Mouse (Mus musculus): ENCODE measurements around the gene Ankdd1a.

Ankdd1a gene

DNA sequence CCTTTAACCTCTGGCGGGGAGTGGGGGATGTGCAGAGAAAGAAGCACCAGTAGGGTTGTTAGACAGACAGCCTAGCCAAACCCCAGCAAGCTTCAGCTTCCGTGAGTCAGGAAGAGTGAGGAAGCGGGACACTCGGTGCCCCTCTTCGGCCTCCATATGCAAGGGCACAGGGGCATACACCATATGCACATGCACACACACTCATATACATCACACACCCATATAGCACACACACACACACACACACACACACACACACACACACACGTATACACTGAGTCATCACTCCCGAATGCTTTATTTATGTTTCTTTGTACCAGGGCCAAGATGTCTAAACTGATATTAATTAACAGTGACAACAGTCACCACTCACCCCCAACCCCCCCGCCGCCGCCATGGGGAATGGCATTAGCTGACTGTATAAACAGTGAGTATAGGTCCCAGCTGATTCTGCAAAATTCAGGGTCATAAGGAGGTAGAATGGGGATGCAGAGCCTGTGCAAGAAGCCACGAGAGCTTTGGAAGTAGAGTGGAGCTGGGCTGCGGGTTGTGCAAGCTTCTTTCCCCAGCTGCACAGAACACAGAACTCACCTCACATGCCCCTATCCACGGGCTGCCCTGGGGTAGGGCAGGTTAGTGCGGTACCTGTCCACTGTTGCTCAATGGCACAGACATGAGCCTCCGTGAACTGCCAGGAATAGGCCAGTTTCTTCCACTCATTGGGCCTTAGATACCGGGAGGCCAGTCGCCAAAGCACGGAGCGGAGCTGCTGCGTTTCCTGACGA lies 17.1 kb downstream of the Ankdd1a start:
- DNase-seq (ENCODE audit: low spot score in 2 of 2), result no peak

DNA sequence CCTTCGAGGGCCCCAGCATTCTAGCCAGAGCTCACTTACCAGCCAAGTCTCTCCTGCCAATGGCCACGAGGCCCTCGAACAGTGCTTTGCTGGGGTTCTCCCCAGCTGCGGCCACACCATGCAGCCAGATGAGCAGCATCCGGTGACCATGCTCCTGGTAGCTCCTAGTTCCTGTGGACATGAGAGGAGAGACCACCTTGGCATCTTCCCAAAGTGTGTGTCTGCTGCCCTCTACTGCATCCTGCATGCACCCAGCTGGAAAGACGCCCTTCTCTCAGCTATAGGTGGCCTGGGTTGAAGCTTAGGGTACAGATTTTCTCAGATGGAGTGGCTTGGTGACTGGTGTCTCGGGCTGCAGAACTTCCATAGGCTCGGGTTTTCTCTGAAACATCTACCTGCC lies 17.8 kb downstream of the Ankdd1a start:
- no peak for DNase-seq (ENCODE audit: low spot score in 2 of 2)

DNA sequence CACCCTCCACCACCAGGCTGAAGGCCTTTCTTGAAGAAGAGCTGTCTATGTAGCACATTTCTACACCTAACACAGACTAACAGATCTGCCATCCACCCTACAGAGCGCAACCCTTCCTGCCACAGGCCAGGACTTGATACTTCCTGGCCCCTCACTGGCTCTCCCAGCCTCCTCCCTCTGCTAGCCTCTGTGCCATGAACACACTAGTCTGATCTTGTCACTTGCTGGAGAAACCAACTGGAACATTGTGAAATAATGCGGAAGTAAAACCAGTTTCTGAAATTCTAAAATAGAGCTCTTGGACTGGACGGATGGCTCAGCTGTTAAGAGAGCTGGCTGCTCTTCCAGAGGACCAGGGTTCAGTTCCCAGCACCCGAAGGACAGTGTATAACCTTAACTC lies 27.1 kb downstream of the Ankdd1a start:
- no peak for DNase-seq (ENCODE audit: low spot score in 2 of 2)

- DNase-seq (ENCODE audit: low spot score in 2 of 2), result no peak
These were observed 27.6 kb downstream of the Ankdd1a start for GRCm38 (mm10) chr9:65492351-65492750.

DNA sequence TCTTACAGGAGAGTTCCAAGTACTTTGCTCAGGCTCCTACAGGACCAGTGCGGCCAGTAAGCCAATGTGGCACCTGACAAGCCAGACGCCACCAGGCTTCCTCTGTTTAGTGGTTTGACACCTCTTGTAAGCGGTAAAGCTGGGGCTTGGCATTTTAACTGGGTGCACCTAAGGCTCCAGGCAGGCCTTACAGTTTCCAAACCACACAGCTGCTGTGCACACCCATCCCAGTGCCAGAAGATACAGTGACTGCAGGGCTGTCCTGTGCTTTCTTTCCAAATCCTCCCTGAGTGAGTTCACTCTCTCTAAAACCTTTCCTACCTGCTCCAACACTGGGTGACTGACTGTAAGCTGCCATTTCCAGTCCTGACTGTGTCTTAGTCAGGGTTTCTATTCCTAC lies 28.5 kb downstream of the Ankdd1a start:
- DNase-seq (ENCODE audit: low spot score in 2 of 2), result no peak

- DNase-seq (ENCODE audit: low spot score in 2 of 2), result no peak
These were observed 39.9 kb downstream of the Ankdd1a start for GRCm38 (mm10) chr9:65480071-65480470.

- DNase-seq (ENCODE audit: low spot score in 2 of 2), result no peak
These were observed 40.8 kb downstream of the Ankdd1a start for GRCm38 (mm10) chr9:65479158-65479557.

- DNase-seq (ENCODE audit: low spot score in 2 of 2), result no peak
These were observed 47.2 kb downstream of the Ankdd1a start for GRCm38 (mm10) chr9:65472769-65473168.

DNA sequence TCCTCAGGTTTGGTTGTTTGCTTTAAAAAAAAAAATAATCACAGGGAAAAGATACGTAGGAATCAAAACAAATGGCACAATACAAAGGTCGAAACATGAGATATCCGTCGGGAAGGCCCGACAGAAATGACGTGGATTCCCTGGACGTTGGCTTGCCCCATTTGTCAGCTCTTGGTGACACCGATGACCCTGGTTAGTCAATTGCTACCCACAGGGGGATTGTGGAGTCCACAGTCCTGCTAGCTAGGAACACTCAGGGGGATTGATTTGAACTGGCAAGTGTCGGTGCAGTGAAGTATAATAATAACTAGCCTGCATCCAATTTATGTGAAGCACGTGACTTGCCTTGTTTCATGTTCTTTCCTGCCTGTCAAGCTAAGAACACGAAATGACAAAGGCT lies 52.3 kb downstream of the Ankdd1a start:
- no peak for DNase-seq (ENCODE audit: low spot score in 2 of 2)

GRCm38 (mm10) chr9:65465241-65465640 lies 54.8 kb downstream of the Ankdd1a start:
- DNase-seq (ENCODE audit: low spot score in 2 of 2), result no peak

DNA sequence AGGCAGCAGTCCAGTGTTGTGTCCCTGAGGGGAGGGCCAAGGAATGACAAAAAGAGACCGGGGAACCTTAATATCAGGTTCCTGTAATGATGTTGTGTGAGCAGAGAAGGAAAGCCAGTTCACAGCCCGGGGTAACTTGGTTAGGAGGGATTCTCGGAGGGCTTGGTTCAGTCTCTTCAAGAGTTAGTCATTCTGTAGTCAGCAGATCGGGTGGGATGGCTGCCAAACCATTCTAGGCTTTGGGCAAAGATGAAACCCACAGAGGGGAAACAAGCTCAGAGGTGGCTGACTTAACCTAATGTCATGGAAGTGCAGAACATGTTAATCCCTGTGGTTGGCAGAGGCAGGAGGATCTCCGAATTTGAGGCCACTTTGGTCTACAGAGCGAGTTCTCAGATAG lies 55.8 kb downstream of the Ankdd1a start:
- no peak for DNase-seq (ENCODE audit: low spot score in 2 of 2)

GRCm38 (mm10) chr9:65462544-65462943 lies 57.4 kb downstream of the Ankdd1a start:
- DNase-seq (ENCODE audit: low spot score in 2 of 2), result no peak

GRCm38 (mm10) chr9:65460732-65461442 lies 59.1 kb downstream of the Ankdd1a start, which contains the start of gene Spg21:
Gene Spg21 (plus strand): TSS chr9:65460947.
- peak; percentile 92 to 97 for DNase-seq (ENCODE audit: low spot score in 2 of 2)

- DNase-seq (ENCODE audit: low spot score in 2 of 2), result no peak
These were observed 59.8 kb downstream of the Ankdd1a start for GRCm38 (mm10) chr9:65460198-65460597.

DNA sequence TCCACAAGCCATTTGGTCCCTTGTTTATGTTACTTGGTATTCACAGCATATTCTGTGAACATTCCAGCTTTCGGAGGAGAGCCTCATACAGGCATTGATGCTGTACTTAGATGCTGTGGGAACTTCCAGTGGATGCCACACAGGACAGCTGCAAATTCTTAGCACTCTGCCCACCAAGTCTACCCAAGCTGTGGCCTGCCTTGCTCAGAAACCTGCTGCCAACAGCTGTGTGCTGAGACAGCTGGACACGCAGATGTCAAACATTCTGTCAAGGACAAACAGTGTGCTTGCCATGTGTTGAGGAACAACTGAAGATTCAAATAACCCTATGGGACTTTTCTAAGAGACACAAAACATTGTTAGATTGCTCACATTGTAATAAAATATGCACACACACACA lies 61.0 kb downstream of the Ankdd1a start:
- DNase-seq (ENCODE audit: low spot score in 2 of 2), result no peak

- DNase-seq (ENCODE audit: low spot score in 2 of 2), result no peak
These were observed 72.0 kb downstream of the Ankdd1a start for GRCm38 (mm10) chr9:65447951-65448350.

- no peak for DNase-seq (ENCODE audit: low spot score in 2 of 2)
These were observed 75.3 kb downstream of the Ankdd1a start for GRCm38 (mm10) chr9:65444692-65445091.

Data from thymus, postnatal 10 days (tissue).